Mouse (Mus musculus): ENCODE results near the gene Aspdh.

Aspdh gene

GRCm38 (mm10) chr7:44471880-44472557, 6.8 kb downstream of the Aspdh start:
- no peak for DNase-seq (ENCODE audit: low spot score in 2 of 2)

DNA sequence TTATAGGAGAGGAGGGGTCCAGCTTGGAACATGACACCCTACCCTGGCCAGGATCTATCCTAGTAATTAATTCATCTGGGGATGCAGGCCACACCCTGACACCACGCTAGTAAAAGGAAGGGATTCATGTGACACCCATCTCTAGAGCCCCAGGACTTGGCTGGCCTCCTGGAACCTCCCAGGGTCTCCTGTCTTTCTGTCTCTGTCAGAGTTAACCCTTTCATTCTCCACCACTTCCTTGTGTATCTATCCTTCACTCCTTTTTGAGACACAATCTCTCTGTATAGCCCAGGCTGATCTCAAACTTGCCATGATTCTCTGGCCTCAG, 7.3 kb downstream of the Aspdh start:
- DNase-seq (ENCODE audit: low spot score in 2 of 2), result no peak

- DNase-seq (ENCODE audit: low spot score in 2 of 2), result no peak
Measured at GRCm38 (mm10) chr7:44472961-44473646, 7.9 kb downstream of the Aspdh start.

- peak in 1 of 2 experiments; percentile 70 for DNase-seq (ENCODE audit: low spot score in 2 of 2)
Measured at GRCm38 (mm10) chr7:44474419-44474818, 9.2 kb downstream of the Aspdh start.

DNA sequence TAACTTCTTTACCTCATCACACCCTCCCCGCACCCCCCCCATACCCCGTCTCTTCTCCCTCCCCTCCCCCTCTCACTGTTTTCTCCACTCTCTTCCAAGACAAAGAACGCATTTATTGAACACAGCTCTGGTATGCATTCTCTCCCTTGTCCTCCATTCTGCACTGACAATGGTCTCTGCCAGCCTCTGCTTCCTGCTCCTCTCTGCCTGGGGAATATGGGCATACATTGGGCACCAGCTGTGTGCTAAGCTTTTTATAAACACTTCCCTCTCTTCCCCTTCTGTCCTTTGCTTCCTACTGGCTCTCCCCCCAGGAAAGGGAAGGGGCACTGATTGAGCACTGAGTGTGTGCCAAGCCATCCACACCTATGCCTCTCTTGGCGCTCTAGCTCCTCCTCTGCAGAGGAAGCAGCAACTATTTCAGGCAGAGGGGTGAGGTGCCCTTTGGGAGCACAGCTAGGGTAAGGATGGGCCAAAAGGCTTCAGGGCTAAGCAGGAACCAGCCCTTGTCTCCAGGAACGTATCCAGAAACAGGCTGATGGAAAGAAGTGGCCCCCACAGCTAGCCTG, 9.9 kb downstream of the Aspdh start:
- no peak for DNase-seq (ENCODE audit: low spot score in 2 of 2)

DNA sequence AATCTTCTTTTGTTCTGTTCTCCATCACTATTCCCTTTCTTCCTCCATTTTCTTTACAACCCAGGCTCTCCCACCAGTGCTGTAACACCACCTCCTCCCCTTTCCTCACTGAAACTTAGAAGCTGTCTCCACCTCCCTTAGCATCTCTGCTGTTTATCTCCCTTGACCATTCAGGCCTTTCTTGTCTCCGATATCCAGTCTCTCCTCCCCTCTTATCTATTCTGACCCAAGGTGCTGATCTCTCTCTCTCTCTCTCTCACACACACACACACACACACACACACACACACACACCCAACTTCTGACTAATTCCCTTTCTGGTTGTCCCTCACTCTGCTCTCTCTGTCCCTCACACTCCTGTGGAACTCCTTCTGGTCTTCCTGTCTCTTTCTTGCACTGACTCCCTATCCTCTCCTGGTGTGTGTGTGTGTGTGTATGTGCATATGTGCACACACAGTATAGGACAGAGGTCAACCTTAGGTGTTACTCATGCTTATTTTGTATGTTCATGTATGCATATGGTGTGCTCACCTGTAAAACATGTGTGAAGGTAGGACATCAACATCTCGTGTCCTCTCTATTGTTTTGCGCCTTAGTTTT, 17.7 kb downstream of the Aspdh start:
- DNase-seq (ENCODE audit: low spot score in 2 of 2), result no peak

DNA sequence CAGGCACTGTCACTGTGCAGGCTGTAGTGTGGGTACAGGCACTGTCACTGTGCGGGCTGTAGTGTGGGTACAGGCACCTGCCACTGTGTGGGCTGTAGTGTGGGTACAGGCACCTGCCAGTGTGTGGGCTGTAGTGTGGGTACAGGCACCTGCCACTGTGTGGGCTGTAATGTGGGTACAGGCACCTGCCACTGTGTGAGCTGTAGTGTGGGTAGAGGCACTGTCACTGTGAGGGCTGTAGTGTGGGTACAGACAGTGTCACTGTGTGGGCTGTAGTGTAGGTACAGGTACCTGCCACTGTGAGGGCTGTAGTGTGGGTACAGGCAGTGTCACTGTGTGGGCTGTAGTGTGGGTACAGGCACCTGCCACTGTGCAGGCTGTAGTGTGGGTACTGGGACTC, 18.9 kb downstream of the Aspdh start:
- DNase-seq (ENCODE audit: low spot score in 2 of 2), result no peak

DNA sequence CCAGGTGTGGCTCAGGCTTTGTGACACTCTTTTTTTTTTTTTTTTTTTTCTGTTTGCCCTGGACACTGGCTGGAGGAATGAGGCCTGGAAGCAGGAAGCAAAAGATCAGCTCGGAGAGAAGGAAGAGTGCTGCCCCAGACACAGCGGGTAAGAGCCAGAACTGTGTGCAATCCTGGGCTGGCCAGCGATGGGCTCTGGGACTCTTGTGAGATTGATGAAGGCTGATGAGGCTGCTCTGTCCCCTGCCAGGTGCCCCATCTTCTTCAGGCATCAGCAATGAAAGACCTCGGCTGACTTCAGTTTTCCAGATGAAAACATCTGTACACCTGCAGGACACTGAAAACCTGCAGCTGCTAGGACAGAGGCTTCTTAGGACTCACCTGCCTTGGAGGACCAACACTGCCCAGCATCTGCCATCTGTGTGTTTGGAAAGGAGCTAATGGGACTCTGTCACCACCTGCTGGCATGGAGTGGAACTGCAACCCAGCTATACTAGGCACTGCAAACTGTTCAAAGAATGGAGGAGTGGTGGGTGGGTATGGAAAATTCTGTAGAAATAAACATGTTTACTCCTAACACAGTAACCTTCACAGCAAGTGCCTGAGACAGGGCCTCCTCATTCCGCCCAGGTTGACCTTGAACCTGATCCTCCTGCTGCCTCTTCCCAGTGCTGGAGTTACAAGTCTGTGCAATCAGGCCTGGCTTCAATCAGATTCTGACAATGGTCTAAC, 19.8 kb downstream of the Aspdh start:
- peak; percentile 87 to 88 for DNase-seq (ENCODE audit: low spot score in 2 of 2)

- DNase-seq (ENCODE audit: low spot score in 2 of 2), result no peak
Measured at GRCm38 (mm10) chr7:44485572-44486195, 20.5 kb downstream of the Aspdh start.

- DNase-seq (ENCODE audit: low spot score in 2 of 2), result no peak
Measured at GRCm38 (mm10) chr7:44486927-44487575, 21.9 kb downstream of the Aspdh start.

GRCm38 (mm10) chr7:44487936-44488335, 22.7 kb downstream of the Aspdh start:
- no peak for DNase-seq (ENCODE audit: low spot score in 2 of 2)

- DNase-seq (ENCODE audit: low spot score in 2 of 2), result no peak
Measured at GRCm38 (mm10) chr7:44488545-44488944, 23.4 kb downstream of the Aspdh start.

GRCm38 (mm10) chr7:44490281-44490680, 25.1 kb downstream of the Aspdh start:
- no peak for DNase-seq (ENCODE audit: low spot score in 2 of 2)

DNA sequence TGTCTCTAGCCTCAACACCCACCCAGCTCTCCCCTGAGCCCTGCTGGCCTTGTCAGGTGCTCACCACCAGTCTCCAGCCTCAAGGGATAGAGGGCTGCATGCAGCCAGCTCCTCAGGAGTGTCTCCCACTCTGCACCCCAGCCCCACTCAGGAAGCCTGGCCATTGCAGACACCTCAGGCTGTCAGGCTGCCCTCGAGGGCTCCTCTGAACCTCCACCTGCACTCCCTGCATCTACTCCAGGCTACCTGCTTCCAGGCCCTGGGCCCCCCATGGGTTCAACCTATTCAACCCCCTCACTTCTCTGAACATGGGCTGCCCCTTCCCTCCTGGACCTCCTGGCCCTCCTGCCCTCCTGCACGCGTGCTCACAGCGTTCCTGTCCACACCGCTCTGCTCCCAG, 26.2 kb downstream of the Aspdh start:
- DNase-seq (ENCODE audit: low spot score in 2 of 2), result no peak

DNA sequence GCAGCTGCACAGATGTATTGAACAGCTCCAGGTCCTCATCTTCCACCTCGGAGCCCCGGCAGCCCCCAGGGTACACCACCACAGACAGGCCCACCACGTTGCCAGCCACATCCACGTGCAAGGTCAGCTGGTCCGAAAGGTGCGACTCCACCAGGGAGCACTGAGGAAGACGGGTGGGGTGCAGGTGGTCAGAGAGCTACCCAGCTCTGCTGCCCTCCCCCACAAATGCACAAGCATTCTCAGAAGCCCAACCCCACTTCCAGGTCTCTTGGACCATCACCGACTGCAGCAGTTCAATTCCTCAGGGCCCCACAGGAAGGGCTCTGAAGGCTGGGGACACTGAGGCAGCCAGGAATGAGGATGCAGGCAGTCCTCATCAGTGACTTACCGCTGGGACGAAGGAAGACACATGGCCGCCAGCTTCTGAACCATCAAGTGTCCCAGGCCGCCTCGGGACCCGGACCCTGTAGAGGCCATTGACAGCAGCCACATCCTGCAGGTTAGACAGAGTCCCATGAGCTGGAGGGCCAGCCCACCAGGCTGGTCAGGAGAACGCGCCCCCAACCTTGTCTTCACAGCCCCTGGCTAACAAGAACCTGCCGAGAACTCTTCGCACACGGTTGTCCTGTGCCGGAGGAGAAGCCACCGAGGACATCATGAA, 27.1 kb downstream of the Aspdh start:
- DNase-seq (ENCODE audit: low spot score in 2 of 2), result no peak

DNA sequence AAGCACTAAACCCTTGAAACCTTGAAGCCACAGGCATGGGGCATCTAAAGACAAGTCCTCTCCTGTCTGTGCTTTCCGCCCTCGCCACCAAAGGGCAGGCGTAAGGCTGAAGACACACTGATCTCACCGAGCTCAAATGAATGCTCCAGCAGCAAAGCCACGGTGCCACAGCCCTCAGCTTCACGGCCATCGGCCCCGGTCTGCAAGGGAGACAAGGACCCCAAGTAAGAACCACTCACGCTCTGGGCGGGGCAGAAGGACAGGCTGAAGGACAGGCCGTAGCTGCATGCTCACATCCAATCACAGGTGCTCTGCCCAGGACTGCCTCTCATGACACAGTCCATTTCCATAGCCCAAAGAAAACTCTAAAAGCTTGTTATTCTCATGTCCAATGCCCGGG, 29.5 kb downstream of the Aspdh start:
- no peak for DNase-seq (ENCODE audit: low spot score in 2 of 2)

GRCm38 (mm10) chr7:44495086-44495485, 29.9 kb downstream of the Aspdh start:
- DNase-seq (ENCODE audit: low spot score in 2 of 2), result no peak

- DNase-seq (ENCODE audit: low spot score in 2 of 2), result peak; percentile 99
Measured at GRCm38 (mm10) chr7:44495992-44496770, 31.0 kb downstream of the Aspdh start, which contains the start of the genes Emc10 and Fam71e1. Gene Emc10 (minus strand): TSS chr7:44496529. Gene Fam71e1 (plus strand): TSS chr7:44496581.

DNA sequence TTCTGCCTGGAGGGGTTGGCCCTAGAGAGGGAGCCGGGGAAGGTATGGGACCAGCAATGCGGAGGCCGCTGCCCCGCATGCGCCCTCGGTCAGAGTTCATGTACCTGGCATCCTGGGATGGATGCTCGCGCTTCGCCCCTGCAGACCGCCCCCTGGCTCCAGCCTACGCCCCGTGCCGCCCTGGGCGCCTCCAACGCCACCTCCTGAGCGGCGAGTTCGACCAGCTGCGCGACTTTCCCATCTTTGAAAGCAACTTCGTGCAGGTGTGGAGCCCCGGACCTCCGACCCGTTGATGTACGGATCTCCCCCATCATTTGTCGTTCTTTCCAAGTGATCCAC, 31.5 kb downstream of the Aspdh start:
- no peak for DNase-seq (ENCODE audit: low spot score in 2 of 2)
